Mouse (Mus musculus): Measurements from ENCODE around the gene Copz1. TPM values are rescaled to one million over a fixed set of nuclear protein-coding genes. Genes with fewer than 3 reads are reported as not detected.

Copz1 gene
- total RNA-seq, 4 experiments from 2014 or later, result 90.6 to 100 (median 94.2) TPM

- DNase-seq (ENCODE audit: low spot score in 2 of 2), result no peak
Observed at GRCm38 (mm10) chr15:103308056-103308875, 35.8 kb downstream of the Copz1 start.

- no peak for DNase-seq (ENCODE audit: low spot score in 2 of 2)
Observed at GRCm38 (mm10) chr15:103308876-103309580, 36.5 kb downstream of the Copz1 start.

- DNase-seq (ENCODE audit: low spot score in 2 of 2), result no peak
Observed at GRCm38 (mm10) chr15:103310365-103310910, 37.9 kb downstream of the Copz1 start, which contains the start of gene Gpr84. TSS of gene Gpr84 (minus strand) at chr15:103310612.

GRCm38 (mm10) chr15:103313495-103314095 lies 41.1 kb downstream of the Copz1 start:
- DNase-seq (ENCODE audit: low spot score in 2 of 2), result peak in 1 of 2 experiments; percentile 62

- no peak for DNase-seq (ENCODE audit: low spot score in 2 of 2)
Observed at GRCm38 (mm10) chr15:103314181-103314580, 41.7 kb downstream of the Copz1 start.

GRCm38 (mm10) chr15:103315011-103315502 lies 42.5 kb downstream of the Copz1 start:
- DNase-seq (ENCODE audit: low spot score in 2 of 2), result peak in 1 of 2 experiments; percentile 67

GRCm38 (mm10) chr15:103315979-103316776 lies 43.7 kb downstream of the Copz1 start:
- no peak for DNase-seq (ENCODE audit: low spot score in 2 of 2)

GRCm38 (mm10) chr15:103317120-103317519 lies 44.6 kb downstream of the Copz1 start:
- DNase-seq (ENCODE audit: low spot score in 2 of 2), result no peak

GRCm38 (mm10) chr15:103317731-103318130 lies 45.2 kb downstream of the Copz1 start:
- DNase-seq (ENCODE audit: low spot score in 2 of 2), result no peak

- no peak for DNase-seq (ENCODE audit: low spot score in 2 of 2)
Observed at GRCm38 (mm10) chr15:103318201-103318816, 45.8 kb downstream of the Copz1 start.

- DNase-seq (ENCODE audit: low spot score in 2 of 2), result no peak
Observed at GRCm38 (mm10) chr15:103321076-103321475, 48.6 kb downstream of the Copz1 start.

- DNase-seq (ENCODE audit: low spot score in 2 of 2), result no peak
Observed at GRCm38 (mm10) chr15:103322396-103322795, 49.9 kb downstream of the Copz1 start.

GRCm38 (mm10) chr15:103323070-103323454 lies 50.5 kb downstream of the Copz1 start:
- DNase-seq (ENCODE audit: low spot score in 2 of 2), result no peak

- DNase-seq (ENCODE audit: low spot score in 2 of 2), result peak in 1 of 2 experiments; percentile 74
Observed at GRCm38 (mm10) chr15:103323455-103324247, 51.1 kb downstream of the Copz1 start.

- DNase-seq (ENCODE audit: low spot score in 2 of 2), result no peak
Observed at GRCm38 (mm10) chr15:103333081-103333615, 60.6 kb downstream of the Copz1 start.

- no peak for DNase-seq (ENCODE audit: low spot score in 2 of 2)
Observed at GRCm38 (mm10) chr15:103333738-103334137, 61.2 kb downstream of the Copz1 start.

- no peak for DNase-seq (ENCODE audit: low spot score in 2 of 2)
Observed at GRCm38 (mm10) chr15:103334194-103334593, 61.7 kb downstream of the Copz1 start.

GRCm38 (mm10) chr15:103335040-103335439 lies 62.5 kb downstream of the Copz1 start:
- DNase-seq (ENCODE audit: low spot score in 2 of 2), result no peak
